Mouse (Mus musculus): ENCODE measurements at regions not wholly inside any gene's neighbourhood (a gene's known extent, or its start where the extent isn't known, plus 50 kb on each side); places are given as distances from the start of the nearest gene placed in this dataset.

GRCm38 (mm10) chr2:45903350-45903749 lies 786.2 kb upstream of the Zeb2 start:
- no peak overlapping the region for H3K9ac ChIP-seq (ENCODE audit: low read depth, poor library complexity, severe bottlenecking)
- no peaks in the 10 kb centered on the region for H3K27me3 ChIP-seq (ENCODE audit: control insufficient read depth, insufficient read depth, low read length, poor library complexity, severe bottlenecking)
- H3K9me3 ChIP-seq (replicated peaks; ENCODE audit: control insufficient read depth, insufficient read depth, low read length, poor library complexity, severe bottlenecking), result no peaks in the 10 kb centered on the region; the same call in 1 of the 2 replicates
- H3K27ac ChIP-seq (ENCODE audit: insufficient read depth, low read length), result no peak overlapping the region
- no peak for TF ChIP-seq EP300 (IDR thresholded peaks at IDR 0.05; ENCODE audit: insufficient read depth, low read depth, low read length)
- no peak for TF ChIP-seq CTCF (IDR thresholded peaks at IDR 0.05; ENCODE audit: low read depth, low read length)
- TF ChIP-seq POLR2A (IDR thresholded peaks at IDR 0.05; ENCODE audit: insufficient read depth, low read length), result no peak
- no peaks in the 10 kb centered on the region for H3K4me1 ChIP-seq (ENCODE audit: control insufficient read depth, insufficient read depth, low read length)
- H3K36me3 ChIP-seq (ENCODE audit: control insufficient read depth, insufficient read depth, low read length, poor library complexity, severe bottlenecking), result no peaks in the 10 kb centered on the region
- no peak overlapping the region for H3K4me3 ChIP-seq (ENCODE audit: low read depth, low read length)

GRCm38 (mm10) chr2:45901892-45902291 lies 784.7 kb upstream of the Zeb2 start:
- TF ChIP-seq POLR2A (IDR thresholded peaks at IDR 0.05; ENCODE audit: insufficient read depth, low read length), result no peak
- no peak for TF ChIP-seq EP300 (IDR thresholded peaks at IDR 0.05; ENCODE audit: insufficient read depth, low read depth, low read length)
- TF ChIP-seq CTCF (IDR thresholded peaks at IDR 0.05; ENCODE audit: low read depth, low read length), result no peak
- H3K9ac ChIP-seq (ENCODE audit: low read depth, poor library complexity, severe bottlenecking), result no peak overlapping the region
- H3K4me3 ChIP-seq (ENCODE audit: low read depth, low read length), result no peak overlapping the region
- no peaks in the 10 kb centered on the region for H3K36me3 ChIP-seq (ENCODE audit: control insufficient read depth, insufficient read depth, low read length, poor library complexity, severe bottlenecking)
- H3K27me3 ChIP-seq (ENCODE audit: control insufficient read depth, insufficient read depth, low read length, poor library complexity, severe bottlenecking), result no peaks in the 10 kb centered on the region
- no peaks in the 10 kb centered on the region for H3K4me1 ChIP-seq (ENCODE audit: control insufficient read depth, insufficient read depth, low read length)
- H3K27ac ChIP-seq (ENCODE audit: insufficient read depth, low read length), result no peak overlapping the region
- no peaks in the 10 kb centered on the region; the same call in 1 of the 2 replicates for H3K9me3 ChIP-seq (replicated peaks; ENCODE audit: control insufficient read depth, insufficient read depth, low read length, poor library complexity, severe bottlenecking)

GRCm38 (mm10) chr2:45884680-45885079 lies 767.5 kb upstream of the Zeb2 start:
- no peak for TF ChIP-seq CTCF (IDR thresholded peaks at IDR 0.05; ENCODE audit: low read depth, low read length)
- no peak for TF ChIP-seq POLR2A (IDR thresholded peaks at IDR 0.05; ENCODE audit: insufficient read depth, low read length)
- no peak for TF ChIP-seq EP300 (IDR thresholded peaks at IDR 0.05; ENCODE audit: insufficient read depth, low read depth, low read length)
- Histone ChIP-seq H3K9me3 (replicated peaks; ENCODE audit: control insufficient read depth, insufficient read depth, low read length, poor library complexity, severe bottlenecking) (no peaks in the 10 kb centered on the region), H3K9ac (ENCODE audit: low read depth, poor library complexity, severe bottlenecking) (no peak overlapping the region), H3K27ac (ENCODE audit: insufficient read depth, low read length) (no peak overlapping the region), H3K4me3 (ENCODE audit: low read depth, low read length) (no peak overlapping the region), H3K4me1 (ENCODE audit: control insufficient read depth, insufficient read depth, low read length) (no peaks in the 10 kb centered on the region), H3K36me3 (ENCODE audit: control insufficient read depth, insufficient read depth, low read length, poor library complexity, severe bottlenecking) (no peaks in the 10 kb centered on the region), H3K27me3 (ENCODE audit: control insufficient read depth, insufficient read depth, low read length, poor library complexity, severe bottlenecking) (no peaks in the 10 kb centered on the region)

- Histone ChIP-seq H3K4me1 (ENCODE audit: control insufficient read depth, insufficient read depth, low read length) (no peaks in the 10 kb centered on the region), H3K9ac (ENCODE audit: low read depth, poor library complexity, severe bottlenecking) (no peak overlapping the region), H3K27ac (ENCODE audit: insufficient read depth, low read length) (no peak overlapping the region), H3K36me3 (ENCODE audit: control insufficient read depth, insufficient read depth, low read length, poor library complexity, severe bottlenecking) (no peaks in the 10 kb centered on the region), H3K4me3 (ENCODE audit: low read depth, low read length) (no peak overlapping the region), H3K27me3 (ENCODE audit: control insufficient read depth, insufficient read depth, low read length, poor library complexity, severe bottlenecking) (no peaks in the 10 kb centered on the region), H3K9me3 (replicated peaks; ENCODE audit: control insufficient read depth, insufficient read depth, low read length, poor library complexity, severe bottlenecking) (no peaks in the 10 kb centered on the region)
- TF ChIP-seq CTCF (IDR thresholded peaks at IDR 0.05; ENCODE audit: low read depth, low read length) (no peak), POLR2A (IDR thresholded peaks at IDR 0.05; ENCODE audit: insufficient read depth, low read length) (no peak), EP300 (IDR thresholded peaks at IDR 0.05; ENCODE audit: insufficient read depth, low read depth, low read length) (no peak)
Observed at GRCm38 (mm10) chr2:45878656-45879055, 761.5 kb upstream of the Zeb2 start.

GRCm38 (mm10) chr2:45859901-45860331 lies 742.7 kb upstream of the Zeb2 start:
- H3K4me1 ChIP-seq (ENCODE audit: control insufficient read depth, insufficient read depth, low read length), result no peaks in the 10 kb centered on the region
- no peaks in the 10 kb centered on the region for H3K9me3 ChIP-seq (replicated peaks; ENCODE audit: control insufficient read depth, insufficient read depth, low read length, poor library complexity, severe bottlenecking)
- H3K9ac ChIP-seq (ENCODE audit: low read depth, poor library complexity, severe bottlenecking), result no peak overlapping the region
- no peaks in the 10 kb centered on the region for H3K36me3 ChIP-seq (ENCODE audit: control insufficient read depth, insufficient read depth, low read length, poor library complexity, severe bottlenecking)
- no peaks in the 10 kb centered on the region for H3K27me3 ChIP-seq (ENCODE audit: control insufficient read depth, insufficient read depth, low read length, poor library complexity, severe bottlenecking)
- TF ChIP-seq CTCF (IDR thresholded peaks at IDR 0.05; ENCODE audit: low read depth, low read length) (no peak), POLR2A (IDR thresholded peaks at IDR 0.05; ENCODE audit: insufficient read depth, low read length) (no peak), EP300 (IDR thresholded peaks at IDR 0.05; ENCODE audit: insufficient read depth, low read depth, low read length) (no peak)
- no peak overlapping the region for H3K27ac ChIP-seq (ENCODE audit: insufficient read depth, low read length)
- H3K4me3 ChIP-seq (ENCODE audit: low read depth, low read length), result no peak overlapping the region

- Histone ChIP-seq H3K4me1 (ENCODE audit: control insufficient read depth, insufficient read depth, low read length) (no peaks in the 10 kb centered on the region), H3K27ac (ENCODE audit: insufficient read depth, low read length) (no peak overlapping the region), H3K4me3 (ENCODE audit: low read depth, low read length) (no peak overlapping the region), H3K9me3 (replicated peaks; ENCODE audit: control insufficient read depth, insufficient read depth, low read length, poor library complexity, severe bottlenecking) (no peaks in the 10 kb centered on the region), H3K36me3 (ENCODE audit: control insufficient read depth, insufficient read depth, low read length, poor library complexity, severe bottlenecking) (no peaks in the 10 kb centered on the region), H3K9ac (ENCODE audit: low read depth, poor library complexity, severe bottlenecking) (no peak overlapping the region), H3K27me3 (ENCODE audit: control insufficient read depth, insufficient read depth, low read length, poor library complexity, severe bottlenecking) (no peaks in the 10 kb centered on the region)
- no peak for TF ChIP-seq CTCF (IDR thresholded peaks at IDR 0.05; ENCODE audit: low read depth, low read length)
- TF ChIP-seq POLR2A (IDR thresholded peaks at IDR 0.05; ENCODE audit: insufficient read depth, low read length), result no peak
- no peak for TF ChIP-seq EP300 (IDR thresholded peaks at IDR 0.05; ENCODE audit: insufficient read depth, low read depth, low read length)
Observed at GRCm38 (mm10) chr2:45859445-45859844, 742.2 kb upstream of the Zeb2 start.
